Comparison of ENCODE assay signal across 16 mouse cellular contexts in the genomic region with DNA sequence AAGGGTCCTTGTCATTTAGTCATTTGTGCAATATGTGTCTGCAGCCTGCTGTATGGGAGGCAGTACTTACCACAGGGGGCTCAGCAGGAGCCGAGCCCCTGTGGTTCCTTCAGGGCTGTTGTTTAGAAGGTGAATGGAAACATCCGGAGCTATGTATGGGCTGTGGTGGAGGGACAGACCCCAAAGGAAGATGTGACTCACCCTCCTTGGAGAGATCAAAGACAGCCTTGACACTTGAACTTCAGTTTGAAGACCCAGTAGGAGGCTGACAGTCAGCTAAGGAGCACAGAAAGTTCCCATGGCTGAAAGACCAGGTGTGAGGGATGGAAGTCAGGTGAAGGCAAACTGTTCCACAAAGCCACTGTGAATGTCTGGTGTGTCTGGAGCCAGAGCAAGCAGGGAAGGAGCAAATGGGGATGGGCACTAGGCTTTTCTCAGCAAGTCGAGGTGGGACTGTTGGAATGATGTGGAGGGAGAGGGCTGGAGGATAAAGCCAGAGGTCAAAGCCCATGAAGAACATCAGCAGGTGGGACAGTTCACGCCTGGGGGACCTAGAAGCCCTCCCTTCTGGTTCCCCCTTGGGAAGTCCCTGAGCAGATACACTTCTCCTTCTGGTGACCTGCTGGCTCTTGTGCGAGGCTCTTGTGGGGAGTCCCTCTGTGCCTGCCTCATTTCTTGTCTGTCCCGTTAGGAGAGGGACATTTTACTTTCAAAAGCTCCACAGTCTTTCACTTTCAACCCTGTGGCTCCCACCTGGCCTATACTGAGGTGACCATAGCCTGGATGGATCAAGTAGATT. TPM values are rescaled to one million over a fixed set of nuclear protein-coding genes. Genes with fewer than 3 reads are reported as not detected.
DNase-seq lines count a peak whose midpoint lies in the region; ATAC-seq and TF ChIP-seq lines count a peak whose summit lies in the region.
"Had no signal": no experiment of that assay in that cellular context is flagged by ENCODE, and none has a peak within 500 bp of the region (broad histone marks: within the 10 kb centered on the region; RNA-seq: fewer than 3 reads in every experiment).

No protein-coding gene starts in this region.

- peaks cover 3% of the 10 kb centered on the region for H3K4me1 ChIP-seq in lung, adult 2 months (ENCODE audit: control insufficient read depth, insufficient read depth, low read length)
- no peaks in the 10 kb centered on the region for H3K4me1 ChIP-seq in midbrain, postnatal 0 days (ENCODE audit: insufficient read depth, low read length)
- H3K4me1 ChIP-seq: forebrain, embryonic 15.5 days had no signal

- H3K36me3 ChIP-seq in midbrain, postnatal 0 days (ENCODE audit: insufficient read depth, low read length), result no peaks in the 10 kb centered on the region
- H3K36me3 ChIP-seq: forebrain, embryonic 15.5 days; heart, embryonic 12.5 days; stomach, embryonic 15.5 days had no signal

- peak; percentile 80 for ATAC-seq in inflammation-experienced regulatory T-cells, adult 6 months
- no peak for ATAC-seq in midbrain, postnatal 0 days (ENCODE audit: low FRiP score)
- ATAC-seq: forebrain, embryonic 15.5 days had no signal

- peak; percentile 27 for DNase-seq in lung, postnatal 25 days (ENCODE audit: low spot score)
- DNase-seq in lung, adult 2 months, result no peak
- DNase-seq in ES-CJ7 (ENCODE audit: low read depth, low spot score), result peak; percentile 8
- DNase-seq in thymus, postnatal 14 days, result peak; percentile 72
- no peak for DNase-seq in neural tube, embryonic 10.5 days (ENCODE audit: extremely low spot score, low spot score)
- DNase-seq in midbrain, postnatal 0 days (ENCODE audit: low spot score), result no peak
- no peak for DNase-seq in left cerebral cortex, postnatal 4 days
- DNase-seq: cerebellum, adult 11-12 months; gastrocnemius, adult 2 months had no signal

- TF ChIP-seq CTCF in lung, adult 2 months (IDR thresholded peaks at IDR 0.05; ENCODE audit: insufficient read depth, low read length), result no peak
- TF ChIP-seq CTCF in midbrain, postnatal 0 days (IDR thresholded peaks at IDR 0.05), result no peak

- TF ChIP-seq POLR2A in lung, adult 2 months (IDR thresholded peaks at IDR 0.05; ENCODE audit: borderline replicate concordance, extremely low read depth, low read depth, low read length), result no peak

- intact Hi-C loops in left cerebral cortex, postnatal 4 days (cut with DNase I), result no loop called here

- no peaks in the 10 kb centered on the region for H3K9me3 ChIP-seq in midbrain, postnatal 0 days (ENCODE audit: low read length)
- H3K9me3 ChIP-seq: forebrain, embryonic 15.5 days; stomach, embryonic 15.5 days had no signal

- 54% methylated on average over 6 of the region's 6 CpGs for WGBS in lung, adult 2 months
- 62% methylated on average over 6 of the region's 6 CpGs for WGBS in midbrain, postnatal 0 days

- H3K9ac ChIP-seq in midbrain, postnatal 0 days (replicated peaks; ENCODE audit: low read length, poor library complexity, severe bottlenecking), result no peak overlapping the region
- H3K9ac ChIP-seq: forebrain, embryonic 15.5 days; heart, embryonic 12.5 days; hindbrain, embryonic 14.5 days; stomach, embryonic 15.5 days had no signal

- H3K27me3 ChIP-seq in midbrain, postnatal 0 days (ENCODE audit: insufficient read depth, low read length), result no peaks in the 10 kb centered on the region
- H3K27me3 ChIP-seq: forebrain, embryonic 15.5 days; heart, embryonic 12.5 days; stomach, embryonic 15.5 days had no signal

- H3K27ac ChIP-seq in midbrain, postnatal 0 days (ENCODE audit: low read depth, low read length), result no peak overlapping the region
- H3K27ac ChIP-seq: forebrain, embryonic 15.5 days; gastrocnemius, adult 2 months; hindbrain, embryonic 14.5 days; kidney, postnatal 0 days; stomach, embryonic 15.5 days had no signal

- no peak overlapping the region for H3K4me3 ChIP-seq in lung, adult 2 months (replicated peaks; ENCODE audit: extremely low read depth, low read depth, low read length)
- H3K4me3 ChIP-seq in midbrain, postnatal 0 days (ENCODE audit: low read depth, low read length), result no peak overlapping the region
- H3K4me3 ChIP-seq: forebrain, embryonic 15.5 days; gastrocnemius, adult 2 months; heart, embryonic 12.5 days; myocyte; stomach, embryonic 15.5 days had no signal

- H3K4me2 ChIP-seq in midbrain, postnatal 0 days (ENCODE audit: low read depth, low read length, poor library complexity, severe bottlenecking), result no peak overlapping the region
- H3K4me2 ChIP-seq: forebrain, embryonic 15.5 days; heart, embryonic 12.5 days; hindbrain, embryonic 14.5 days; stomach, embryonic 15.5 days had no signal

RNA-seq across cellular contexts. Expression of a gene that starts 4.4 kb away (rescaled TPM):
- 7.6 and 8.8 TPM in 2 replicates for polyA plus RNA-seq in lung, adult 2 months (2012; rRNA removed)
- 10 to 100 TPM; 68.7 to 92.3 (median 73.8) TPM for polyA plus RNA-seq in inflammation-experienced regulatory T-cells, adult 6 months (2017; shearing (Covaris generic))
- 0.44 and 0.61 TPM in 2 replicates for total RNA-seq in midbrain, postnatal 0 days (2014; rRNA removed)
- polyA plus RNA-seq in midbrain, postnatal 0 days (2015; fragmentation: Nextera tagmentation; extraction: Ambion mirVana), result 0.21 and 0.44 TPM in 2 replicates
- under 1 TPM; 0.54 to 0.66 TPM for total RNA-seq in left cerebral cortex, postnatal 4 days (2021)
- total RNA-seq: gastrocnemius, adult 2 months had no signal

RNA-seq across cellular contexts. Expression of a gene that starts 55.7 kb away (rescaled TPM):
- 75.3 and 85.2 TPM in 2 replicates for polyA plus RNA-seq in lung, adult 2 months (2012; rRNA removed)
- polyA plus RNA-seq in inflammation-experienced regulatory T-cells, adult 6 months (2017; shearing (Covaris generic)), result 10 to 100 TPM; 37.9 to 62.8 (median 54.6) TPM
- 11.0 and 12.9 TPM in 2 replicates for total RNA-seq in midbrain, postnatal 0 days (2014; rRNA removed)
- 5.4 and 6.7 TPM in 2 replicates for polyA plus RNA-seq in midbrain, postnatal 0 days (2015; fragmentation: Nextera tagmentation; extraction: Ambion mirVana)
- total RNA-seq in left cerebral cortex, postnatal 4 days (2021), result 1 to 10 TPM; 5.0 to 6.3 TPM

Comparison
In these comparisons a context has a peak if more than half of its experiments do, and no peak if none do; other contexts are left out.
1. DNase-seq: peak in lung, postnatal 25 days (single experiment), ES-CJ7 (single experiment) and thymus, postnatal 14 days (single experiment); none in lung, adult 2 months (single experiment), neural tube, embryonic 10.5 days (single experiment), midbrain, postnatal 0 days (single experiment) and left cerebral cortex, postnatal 4 days (single experiment).